Mouse (Mus musculus) spleen, embryonic (tissue): ENCODE results near the gene Cpz.

ENCODE experiments used
- CTCF ChIA-PET: fragments of 350-600 bp; sonication (Branson Sonifier 250); formaldehyde crosslinking; loops from one replicate; lab custom pipeline; 2022; lab: Charles Lee

Cpz gene

GRCm38 (mm10) chr5:35530442-35530841 lies 4.9 kb upstream of the Cpz start:
- CTCF ChIA-PET, result no interaction called here

- CTCF ChIA-PET, result no interaction called here
Measured at GRCm38 (mm10) chr5:35524381-35524780, 1.1 kb downstream of the Cpz start.

- CTCF ChIA-PET, result no interaction called here
Measured at GRCm38 (mm10) chr5:35523735-35524134, 1.8 kb downstream of the Cpz start.

GRCm38 (mm10) chr5:35516781-35517180 lies 8.7 kb downstream of the Cpz start:
- CTCF ChIA-PET, result no interaction called here

- CTCF ChIA-PET, result interaction anchor here (0.5 to 0.6 kb wide), 2 partner anchors 62 to 429 kb away, joined by 3 to 8 read pairs; no protein-coding TSS in a partner anchor
Measured at GRCm38 (mm10) chr5:35510589-35510988, 14.9 kb downstream of the Cpz start.

GRCm38 (mm10) chr5:35505016-35505415 lies 20.5 kb downstream of the Cpz start:
- CTCF ChIA-PET, result no interaction called here

GRCm38 (mm10) chr5:35497344-35497743 lies 28.2 kb downstream of the Cpz start:
- CTCF ChIA-PET, result no interaction called here

- CTCF ChIA-PET, result no interaction called here
Measured at GRCm38 (mm10) chr5:35495989-35496388, 29.5 kb downstream of the Cpz start.

- CTCF ChIA-PET, result no interaction called here
Measured at GRCm38 (mm10) chr5:35494773-35495390, 30.6 kb downstream of the Cpz start.

- CTCF ChIA-PET, result no interaction called here
Measured at GRCm38 (mm10) chr5:35493770-35494169, 31.7 kb downstream of the Cpz start.

- CTCF ChIA-PET, result no interaction called here
Measured at GRCm38 (mm10) chr5:35479521-35479920, 46.0 kb downstream of the Cpz start.

- CTCF ChIA-PET, result no interaction called here
Measured at GRCm38 (mm10) chr5:35475236-35475635, 50.3 kb downstream of the Cpz start.

GRCm38 (mm10) chr5:35470885-35471528 lies 54.5 kb downstream of the Cpz start:
- CTCF ChIA-PET, result no interaction called here

- CTCF ChIA-PET, result no interaction called here
Measured at GRCm38 (mm10) chr5:35465966-35466635, 59.4 kb downstream of the Cpz start.

GRCm38 (mm10) chr5:35462081-35462480 lies 63.4 kb downstream of the Cpz start:
- CTCF ChIA-PET, result no interaction called here

GRCm38 (mm10) chr5:35459760-35460159 lies 65.7 kb downstream of the Cpz start:
- CTCF ChIA-PET, result no interaction called here

- CTCF ChIA-PET, result no interaction called here
Measured at GRCm38 (mm10) chr5:35458267-35458666, 67.2 kb downstream of the Cpz start.

GRCm38 (mm10) chr5:35457364-35457763 lies 68.1 kb downstream of the Cpz start:
- CTCF ChIA-PET, result interaction anchor here (0.6 kb wide), 2 partner anchors 34 to 290 kb away, joined by 3 read pairs; no protein-coding TSS in a partner anchor

GRCm38 (mm10) chr5:35454187-35454800 lies 71.2 kb downstream of the Cpz start:
- CTCF ChIA-PET, result interaction anchor here (0.6 kb wide), 1 partner anchor 20 kb away, joined by 3 read pairs; no protein-coding TSS in a partner anchor
